Mouse (Mus musculus) bone marrow macrophage, adult 2 months (primary cell): ENCODE measurements at regions not wholly inside any gene's neighbourhood (a gene's known extent, or its start where the extent isn't known, plus 50 kb on each side); places are given as distances from the start of the nearest gene placed in this dataset.

ENCODE experiments used
- CTCF ChIP-seq: IDR thresholded peaks from 2 replicates; pipeline ENCODE4 v1.5.1; 2012; ENCODE audit warnings: low read depth, mild to moderate bottlenecking, low read length, moderate library complexity
- POLR2A ChIP-seq: IDR thresholded peaks from 2 replicates; pipeline ENCODE4 v1.6.1; 2012; ENCODE audit warnings: mild to moderate bottlenecking, low read depth, low read length, borderline replicate concordance

GRCm38 (mm10) chr15:52565449-52565851 is 1319.3 kb upstream of the Gm7489 start:
- TF ChIP-seq POLR2A (no peak), CTCF (no peak)
